16 mouse cellular contexts compared by ENCODE assay signal in genomic region chr2:146363483-146363882, GRCm38 (mm10).
DNase-seq lines count a peak whose midpoint lies in the region; ATAC-seq and TF ChIP-seq lines count a peak whose summit lies in the region.
"Had no signal": no experiment of that assay in that cellular context is flagged by ENCODE, and none has a peak within 500 bp of the region (broad histone marks: within the 10 kb centered on the region; RNA-seq: fewer than 3 reads in every experiment).

No protein-coding gene starts in this region.

- no peak for ATAC-seq in lung, embryonic 16.5 days (ENCODE audit: low read depth)
- ATAC-seq in hindbrain, embryonic 11.5 days (ENCODE audit: low FRiP score), result no peak

- no peak overlapping the region for H3K4me2 ChIP-seq in lung, embryonic 16.5 days (ENCODE audit: low read depth, low read length)
- no peak overlapping the region for H3K4me2 ChIP-seq in hindbrain, embryonic 11.5 days (replicated peaks; ENCODE audit: low read depth, low read length)
- H3K4me2 ChIP-seq: embryonic facial prominence, embryonic 15.5 days; hindbrain, embryonic 14.5 days; liver, embryonic 15.5 days had no signal

- H3K4me1 ChIP-seq in lung, embryonic 16.5 days (replicated peaks; ENCODE audit: control insufficient read depth, insufficient read depth, low read length), result no peaks in the 10 kb centered on the region
- H3K4me1 ChIP-seq in cerebellum, adult 2 months (ENCODE audit: control insufficient read depth, insufficient read depth, low read length), result peaks cover 29% of the 10 kb centered on the region; the same call in 1 of the 2 replicates
- H3K4me1 ChIP-seq in hindbrain, embryonic 11.5 days (replicated peaks; ENCODE audit: control insufficient read depth, insufficient read depth, low read length), result no peaks in the 10 kb centered on the region; the same call in 1 of the 2 replicates
- H3K4me1 ChIP-seq: liver, embryonic 15.5 days; megakaryocyte, embryonic 14.5 days had no signal

- no peak for TF ChIP-seq CTCF in cerebellum, adult 2 months (IDR thresholded peaks at IDR 0.05; ENCODE audit: borderline replicate concordance, insufficient read depth, low read depth, low read length)

- TF ChIP-seq POLR2A in cerebellum, adult 2 months (IDR thresholded peaks at IDR 0.05; ENCODE audit: borderline replicate concordance, insufficient read depth, low read length), result no peak

- H3K36me3 ChIP-seq in lung, embryonic 16.5 days (ENCODE audit: control insufficient read depth, insufficient read depth, low read length), result no peaks in the 10 kb centered on the region
- H3K36me3 ChIP-seq in hindbrain, embryonic 11.5 days (ENCODE audit: control insufficient read depth, insufficient read depth, low read length), result no peaks in the 10 kb centered on the region
- H3K36me3 ChIP-seq: embryonic facial prominence, embryonic 15.5 days; liver, embryonic 15.5 days had no signal

- H3K9me3 ChIP-seq in lung, embryonic 16.5 days (ENCODE audit: control insufficient read depth, low read length), result no peaks in the 10 kb centered on the region
- no peaks in the 10 kb centered on the region for H3K9me3 ChIP-seq in hindbrain, embryonic 11.5 days (ENCODE audit: control insufficient read depth, low read length)
- H3K9me3 ChIP-seq: embryonic facial prominence, embryonic 15.5 days; liver, embryonic 15.5 days; megakaryocyte, embryonic 14.5 days had no signal

- no peaks in the 10 kb centered on the region for H3K27me3 ChIP-seq in lung, embryonic 16.5 days (ENCODE audit: control insufficient read depth, insufficient read depth, low read depth, low read length)
- H3K27me3 ChIP-seq in cerebellum, adult 2 months (ENCODE audit: control insufficient read depth, insufficient read depth, low read length), result no peaks in the 10 kb centered on the region
- no peaks in the 10 kb centered on the region for H3K27me3 ChIP-seq in hindbrain, embryonic 11.5 days (ENCODE audit: control insufficient read depth, insufficient read depth, low read length)
- H3K27me3 ChIP-seq: embryonic facial prominence, embryonic 15.5 days; liver, embryonic 15.5 days; megakaryocyte, embryonic 14.5 days had no signal

- WGBS in lung, embryonic 16.5 days, result 71% methylated on average over 2 of the region's 2 CpGs
- 12% methylated on average over 2 of the region's 2 CpGs for WGBS in cerebellum, adult 2 months
- 76% methylated on average over 2 of the region's 2 CpGs for WGBS in hindbrain, embryonic 11.5 days

- 0 out of 2 replicates have a peak overlapping the region, but pooled peaks have one; percentile 11 for H3K9ac ChIP-seq in lung, embryonic 16.5 days (ENCODE audit: low read length)
- no peak overlapping the region for H3K9ac ChIP-seq in hindbrain, embryonic 11.5 days (ENCODE audit: low read depth, low read length)
- H3K9ac ChIP-seq: embryonic facial prominence, embryonic 15.5 days; hindbrain, embryonic 14.5 days; liver, embryonic 15.5 days had no signal

- intact Hi-C loops in heart, postnatal 10 days (cut with DNase I), result no loop called here

- H3K27ac ChIP-seq in lung, embryonic 16.5 days (ENCODE audit: low read length), result no peak overlapping the region
- H3K27ac ChIP-seq in cerebellum, adult 2 months (ENCODE audit: insufficient read depth, low read length), result no peak overlapping the region
- H3K27ac ChIP-seq in hindbrain, embryonic 11.5 days (ENCODE audit: low read depth, low read length), result no peak overlapping the region
- H3K27ac ChIP-seq: embryonic facial prominence, embryonic 15.5 days; heart, adult 2 months; hindbrain, embryonic 14.5 days; kidney, postnatal 0 days; liver, embryonic 15.5 days had no signal

- no peak overlapping the region for H3K4me3 ChIP-seq in lung, embryonic 16.5 days (ENCODE audit: low read length)
- no peak overlapping the region for H3K4me3 ChIP-seq in cerebellum, adult 2 months (replicated peaks; ENCODE audit: insufficient read depth, low read depth, low read length)
- no peak overlapping the region for H3K4me3 ChIP-seq in hindbrain, embryonic 11.5 days (ENCODE audit: low read depth, low read length)
- H3K4me3 ChIP-seq: embryonic facial prominence, embryonic 15.5 days; heart, adult 2 months; liver, embryonic 15.5 days; megakaryocyte, embryonic 14.5 days had no signal

- DNase-seq in lung, postnatal 36 days, result no peak
- DNase-seq in cerebellum, adult 2 months, result peak; percentile 71 to 84
- DNase-seq in left cerebral cortex, adult 18-20 months (ENCODE audit: low spot score in 2 of 2), result peak; percentile 72 to 84
- DNase-seq in right cerebral cortex, postnatal 25 days, result peak; percentile 25
- DNase-seq in spleen, postnatal 10 days (ENCODE audit: low spot score in 2 of 2), result no peak
- DNase-seq in heart, postnatal 10 days, result no peak
- DNase-seq in hindbrain, embryonic 11.5 days (ENCODE audit: low spot score), result no peak
- DNase-seq: adrenal gland, postnatal 10 days; heart, adult 2 months; thymus, adult 2 months had no signal

Comparison
In these comparisons a context has a peak if more than half of its experiments do, and no peak if none do; other contexts are left out.
1. DNase-seq: peak in cerebellum, adult 2 months (2 of 2), left cerebral cortex, adult 18-20 months (2 of 2) and right cerebral cortex, postnatal 25 days (single experiment); none in lung, postnatal 36 days (single experiment), spleen, postnatal 10 days (0 of 2), heart, postnatal 10 days (0 of 2) and hindbrain, embryonic 11.5 days (single experiment).